In genomic region chr7:127208295-127208552, GRCm38 (mm10) we compare ENCODE assay signal across 8 mouse cellular contexts. TPM values are rescaled to one million over a fixed set of nuclear protein-coding genes. Genes with fewer than 3 reads are reported as not detected.
DNase-seq lines count a peak whose midpoint lies in the region; ATAC-seq lines count a peak whose summit lies in the region.

Tbc1d10b (minus strand) TSS chr7:127208468.

- no peaks in the 10 kb centered on the region for H3K27me3 ChIP-seq in neural tube, embryonic 11.5 days (ENCODE audit: control insufficient read depth, insufficient read depth, low read length)
- H3K27me3 ChIP-seq in embryonic facial prominence, embryonic 11.5 days (ENCODE audit: control insufficient read depth, insufficient read depth, low read length), result no peaks in the 10 kb centered on the region
- H3K27me3 ChIP-seq in heart, embryonic 15.5 days, result no peaks in the 10 kb centered on the region
- no peaks in the 10 kb centered on the region for H3K27me3 ChIP-seq in neural tube, embryonic 13.5 days

- 0 out of 2 replicates have a peak, but pooled peaks cover under 1% of the 10 kb centered on the region for H3K36me3 ChIP-seq in neural tube, embryonic 11.5 days (ENCODE audit: control insufficient read depth, insufficient read depth, low read length)
- no peaks in the 10 kb centered on the region; the same call in 1 of the 2 replicates for H3K36me3 ChIP-seq in embryonic facial prominence, embryonic 11.5 days (replicated peaks; ENCODE audit: control insufficient read depth, insufficient read depth, low read depth, low read length)
- peaks cover 9% of the 10 kb centered on the region for H3K36me3 ChIP-seq in heart, embryonic 15.5 days
- H3K36me3 ChIP-seq in neural tube, embryonic 13.5 days, result peaks cover 14% of the 10 kb centered on the region

- ATAC-seq in neural tube, embryonic 11.5 days (ENCODE audit: insufficient read depth, low FRiP score, low TSS enrichment), result peak; percentile 25; the same call in 1 of the 2 replicates
- 0 out of 2 replicates have a peak, but pooled peaks have one; percentile 0 for ATAC-seq in embryonic facial prominence, embryonic 11.5 days (replicated peaks; ENCODE audit: insufficient number of reproducible peaks, low FRiP score, low TSS enrichment, low read depth)
- ATAC-seq in heart, embryonic 15.5 days (replicated peaks; ENCODE audit: insufficient number of reproducible peaks, insufficient read depth, low FRiP score, low read depth), result no peak
- 0 out of 2 replicates have a peak, but pooled peaks have one; percentile 1 for ATAC-seq in neural tube, embryonic 13.5 days (ENCODE audit: low read depth)

- peaks cover 13% of the 10 kb centered on the region for H3K4me1 ChIP-seq in neural tube, embryonic 11.5 days (ENCODE audit: control insufficient read depth, insufficient read depth, low read length)
- no peaks in the 10 kb centered on the region; the same call in 1 of the 2 replicates for H3K4me1 ChIP-seq in embryonic facial prominence, embryonic 11.5 days (ENCODE audit: control insufficient read depth, insufficient read depth, low read length)
- H3K4me1 ChIP-seq in heart, embryonic 15.5 days (replicated peaks), result peaks cover 32% of the 10 kb centered on the region
- peaks cover 39% of the 10 kb centered on the region for H3K4me1 ChIP-seq in neural tube, embryonic 13.5 days (replicated peaks)

- no peak for DNase-seq in neural tube, embryonic 11.5 days (ENCODE audit: low spot score)
- no peak for DNase-seq in neural tube, embryonic 10.5 days (ENCODE audit: extremely low spot score, low spot score)
- DNase-seq in embryonic facial prominence, embryonic 11.5 days (ENCODE audit: low spot score), result no peak
- DNase-seq in left cerebral cortex, postnatal 36 days (ENCODE audit: low spot score in 2 of 2), result no peak
- DNase-seq in urinary bladder, postnatal 14 days (ENCODE audit: low spot score), result no peak
- DNase-seq in spleen, postnatal 10 days (ENCODE audit: low spot score in 2 of 2), result no peak

- H3K4me2 ChIP-seq in neural tube, embryonic 11.5 days (ENCODE audit: low read depth), result peak within 1 kb of the TSS; percentile 91
- peak within 1 kb of the TSS; percentile 89 for H3K4me2 ChIP-seq in embryonic facial prominence, embryonic 11.5 days (ENCODE audit: low read depth, low read length)
- peak within 1 kb of the TSS; percentile 90 for H3K4me2 ChIP-seq in heart, embryonic 15.5 days
- H3K4me2 ChIP-seq in neural tube, embryonic 13.5 days, result peak within 1 kb of the TSS; percentile 98

- intact Hi-C loops in left cerebral cortex, postnatal 36 days (cut with DNase I), result no loop called here

- H3K9me3 ChIP-seq in neural tube, embryonic 11.5 days (ENCODE audit: control insufficient read depth, low read length), result no peaks in the 10 kb centered on the region
- no peaks in the 10 kb centered on the region for H3K9me3 ChIP-seq in embryonic facial prominence, embryonic 11.5 days (replicated peaks; ENCODE audit: control insufficient read depth, low read length)
- no peaks in the 10 kb centered on the region for H3K9me3 ChIP-seq in heart, embryonic 15.5 days (replicated peaks)
- no peaks in the 10 kb centered on the region for H3K9me3 ChIP-seq in neural tube, embryonic 13.5 days

- H3K4me3 ChIP-seq in neural tube, embryonic 11.5 days (ENCODE audit: low read depth, low read length), result peak within 1 kb of the TSS; percentile 61
- H3K4me3 ChIP-seq in embryonic facial prominence, embryonic 11.5 days (ENCODE audit: low read depth, low read length), result peak within 1 kb of the TSS; percentile 92
- H3K4me3 ChIP-seq in heart, embryonic 15.5 days, result peak within 1 kb of the TSS; percentile 90
- peak within 1 kb of the TSS; percentile 98 for H3K4me3 ChIP-seq in neural tube, embryonic 13.5 days

- WGBS in neural tube, embryonic 11.5 days, result 0% methylated on average over 7 of the region's 44 CpGs
- 0% methylated on average over 7 of the region's 44 CpGs for WGBS in embryonic facial prominence, embryonic 11.5 days
- WGBS in heart, embryonic 15.5 days, result under 1% methylated on average over 27 of the region's 44 CpGs
- WGBS in neural tube, embryonic 13.5 days, result 0% methylated on average over 18 of the region's 44 CpGs

- peak within 1 kb of the TSS; percentile 76 for H3K27ac ChIP-seq in neural tube, embryonic 11.5 days (ENCODE audit: low read depth, low read length)
- H3K27ac ChIP-seq in embryonic facial prominence, embryonic 11.5 days (replicated peaks; ENCODE audit: low read depth, low read length), result peak within 1 kb of the TSS; percentile 71
- peak within 1 kb of the TSS; percentile 93 for H3K27ac ChIP-seq in heart, embryonic 15.5 days
- peak within 1 kb of the TSS; percentile 91 for H3K27ac ChIP-seq in neural tube, embryonic 13.5 days (replicated peaks)

- H3K9ac ChIP-seq in neural tube, embryonic 11.5 days (ENCODE audit: low read length), result peak within 1 kb of the TSS; percentile 88
- peak within 1 kb of the TSS; percentile 89 for H3K9ac ChIP-seq in embryonic facial prominence, embryonic 11.5 days (replicated peaks; ENCODE audit: low read length)
- peak within 1 kb of the TSS; percentile 94 for H3K9ac ChIP-seq in heart, embryonic 15.5 days
- H3K9ac ChIP-seq in neural tube, embryonic 13.5 days, result peak within 1 kb of the TSS; percentile 91

RNA-seq across cellular contexts. Expression of gene Tbc1d10b, which starts in this region (rescaled TPM):
- polyA plus RNA-seq in neural tube, embryonic 11.5 days (2014; fragmentation: Nextera tagmentation; extraction: Ambion mirVana), result 23.9 and 28.8 TPM in 2 replicates
- 15.8 and 19.2 TPM in 2 replicates for polyA plus RNA-seq in embryonic facial prominence, embryonic 11.5 days (2014; fragmentation: Nextera tagmentation; extraction: Ambion mirVana)
- 17.0 and 21.3 TPM in 2 replicates for polyA plus RNA-seq in heart, embryonic 15.5 days (2015; fragmentation: Nextera tagmentation; extraction: Ambion mirVana)
- total RNA-seq in left cerebral cortex, postnatal 36 days (2021), result 100 to 1,000 TPM in 1 of 2 experiments, 10 to 100 TPM in 1; 90.8 to 101 TPM
- polyA plus RNA-seq in neural tube, embryonic 13.5 days (2015; fragmentation: Nextera tagmentation; extraction: Ambion mirVana), result 32.3 and 32.9 TPM in 2 replicates
